Mouse (Mus musculus): ENCODE results near the gene Astn2. TPM values are rescaled to one million over a fixed set of nuclear protein-coding genes. Genes with fewer than 3 reads are reported as not detected.

Astn2 gene
- polyA plus RNA-seq, 1 experiment, result not detected

- H3K27ac ChIP-seq (ENCODE audit: insufficient read depth, low read depth, low read length), result no peak overlapping the region
- no peak for TF ChIP-seq POLR2A (IDR thresholded peaks at IDR 0.05; ENCODE audit: borderline replicate concordance, low read depth, low read length)
- no peak for TF ChIP-seq CTCF (IDR thresholded peaks at IDR 0.05; ENCODE audit: low read depth, low read length)
- no peaks in the 10 kb centered on the region for H3K4me1 ChIP-seq (ENCODE audit: control insufficient read depth, insufficient read depth, low read length)
- no peak overlapping the region for H3K4me3 ChIP-seq (ENCODE audit: insufficient read depth, low read length)
These were observed 376.5 kb downstream of the Astn2 start for GRCm38 (mm10) chr4:66027866-66028265.

DNA sequence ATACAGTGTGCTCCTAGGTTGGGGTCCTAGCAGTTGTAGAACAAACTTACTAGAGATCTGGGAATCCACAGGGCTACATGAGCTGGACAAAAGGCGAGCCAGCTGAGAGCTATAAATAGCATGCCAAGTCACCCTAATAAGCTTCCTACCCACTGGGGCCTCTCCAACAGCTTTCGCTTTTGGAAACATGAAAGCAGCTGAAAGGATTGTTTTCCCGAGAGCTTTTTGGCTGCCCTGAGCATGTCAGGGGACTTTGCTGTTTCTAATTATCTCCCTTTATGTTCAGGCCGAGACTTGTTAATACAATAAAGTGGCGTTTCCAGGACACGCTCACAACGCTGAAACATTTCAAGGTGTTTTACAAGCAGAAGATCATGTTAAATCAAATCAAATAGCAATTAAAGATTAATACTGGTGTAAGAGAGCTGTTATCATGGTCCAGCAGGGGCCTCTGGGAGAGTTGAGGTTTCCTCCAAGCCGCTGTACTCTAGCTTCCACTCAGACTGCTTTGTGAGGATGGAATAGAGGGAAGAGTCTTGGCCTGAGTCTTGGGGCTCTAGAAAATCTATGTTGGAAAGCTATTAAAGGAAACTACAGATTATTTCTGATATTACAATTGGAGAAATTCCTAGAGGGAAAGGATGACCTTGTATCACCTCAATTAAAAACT lies 378.9 kb downstream of the Astn2 start:
- TF ChIP-seq POLR2A (IDR thresholded peaks at IDR 0.05; ENCODE audit: borderline replicate concordance, low read depth, low read length) (no peak), CTCF (IDR thresholded peaks at IDR 0.05; ENCODE audit: low read depth, low read length) (no peak)

DNA sequence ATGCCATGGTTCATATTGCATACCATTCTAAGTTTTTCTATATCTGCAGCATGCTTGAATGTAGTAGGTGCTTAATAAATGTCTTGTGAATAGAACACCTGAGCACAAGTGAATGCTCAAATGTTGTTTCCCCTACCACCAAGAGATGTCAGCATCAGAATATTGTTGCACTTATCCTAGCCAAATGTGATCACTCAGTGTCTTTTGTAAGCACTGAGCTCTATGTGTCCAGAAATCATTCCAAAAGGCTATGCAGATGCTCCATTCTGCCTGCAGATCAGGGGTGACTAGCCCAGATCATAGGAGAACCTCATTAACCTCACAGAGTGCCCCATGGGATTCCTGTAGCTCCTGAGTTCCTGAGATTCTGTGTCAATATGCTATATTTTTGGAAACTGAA lies 401.5 kb downstream of the Astn2 start:
- TF ChIP-seq CTCF (IDR thresholded peaks at IDR 0.05; ENCODE audit: low read depth, low read length), result no peak
- Histone ChIP-seq H3K4me3 (ENCODE audit: insufficient read depth, low read length) (no peak overlapping the region), H3K27ac (ENCODE audit: insufficient read depth, low read depth, low read length) (no peak overlapping the region), H3K4me1 (ENCODE audit: control insufficient read depth, insufficient read depth, low read length) (no peaks in the 10 kb centered on the region)

More for the DNA sequence above, 378.9 kb downstream of the Astn2 start:
- Histone ChIP-seq H3K27ac (ENCODE audit: insufficient read depth, low read depth, low read length) (no peak overlapping the region), H3K4me3 (ENCODE audit: insufficient read depth, low read length) (no peak overlapping the region), H3K4me1 (ENCODE audit: control insufficient read depth, insufficient read depth, low read length) (no peaks in the 10 kb centered on the region)

DNA sequence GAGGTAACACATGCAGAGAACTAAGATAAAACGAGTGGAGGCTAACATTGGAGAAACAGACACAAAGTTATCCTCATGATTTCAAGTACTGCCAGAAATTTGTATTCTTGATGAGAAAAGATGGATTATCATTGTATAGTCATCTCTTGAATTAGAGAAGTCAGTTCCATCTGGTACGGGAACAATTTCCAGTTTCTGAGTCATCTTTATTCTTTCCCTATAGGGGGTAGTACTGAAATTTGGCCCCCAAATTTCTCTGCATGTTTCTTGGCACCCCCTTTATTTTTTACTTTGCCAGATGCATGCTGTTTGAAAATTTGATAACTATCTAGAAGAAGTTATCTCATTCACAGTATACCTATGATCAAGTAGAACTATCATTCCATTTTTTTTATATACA lies 420.8 kb downstream of the Astn2 start:
- no peak overlapping the region for H3K27ac ChIP-seq (ENCODE audit: insufficient read depth, low read depth, low read length)
- H3K4me1 ChIP-seq (ENCODE audit: control insufficient read depth, insufficient read depth, low read length), result no peaks in the 10 kb centered on the region
- no peak for TF ChIP-seq POLR2A (IDR thresholded peaks at IDR 0.05; ENCODE audit: borderline replicate concordance, low read depth, low read length)
- TF ChIP-seq CTCF (IDR thresholded peaks at IDR 0.05; ENCODE audit: low read depth, low read length), result no peak
- H3K4me3 ChIP-seq (ENCODE audit: insufficient read depth, low read length), result no peak overlapping the region

DNA sequence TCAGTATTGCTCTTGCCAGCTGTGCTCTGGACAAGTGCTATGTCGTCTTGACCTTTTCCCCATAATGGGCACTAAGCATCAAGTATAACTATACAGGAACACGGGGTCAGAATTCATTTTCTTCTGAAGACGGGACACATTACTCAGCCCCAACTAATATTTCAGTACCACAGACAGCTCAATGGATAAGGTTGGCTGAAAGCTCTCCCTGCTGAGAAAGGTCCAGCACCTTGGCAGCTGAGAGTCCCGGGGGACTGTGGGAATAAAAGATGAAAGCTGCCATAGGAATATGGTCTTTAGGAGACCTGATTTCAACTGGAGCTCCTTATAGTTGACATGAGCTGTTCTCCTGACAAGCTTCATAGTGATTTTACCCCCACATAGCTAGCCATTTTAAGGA lies 421.5 kb downstream of the Astn2 start:
- H3K27ac ChIP-seq (ENCODE audit: insufficient read depth, low read depth, low read length), result no peak overlapping the region
- TF ChIP-seq POLR2A (IDR thresholded peaks at IDR 0.05; ENCODE audit: borderline replicate concordance, low read depth, low read length) (no peak), CTCF (IDR thresholded peaks at IDR 0.05; ENCODE audit: low read depth, low read length) (no peak)
- no peak overlapping the region for H3K4me3 ChIP-seq (ENCODE audit: insufficient read depth, low read length)
- no peaks in the 10 kb centered on the region for H3K4me1 ChIP-seq (ENCODE audit: control insufficient read depth, insufficient read depth, low read length)

DNA sequence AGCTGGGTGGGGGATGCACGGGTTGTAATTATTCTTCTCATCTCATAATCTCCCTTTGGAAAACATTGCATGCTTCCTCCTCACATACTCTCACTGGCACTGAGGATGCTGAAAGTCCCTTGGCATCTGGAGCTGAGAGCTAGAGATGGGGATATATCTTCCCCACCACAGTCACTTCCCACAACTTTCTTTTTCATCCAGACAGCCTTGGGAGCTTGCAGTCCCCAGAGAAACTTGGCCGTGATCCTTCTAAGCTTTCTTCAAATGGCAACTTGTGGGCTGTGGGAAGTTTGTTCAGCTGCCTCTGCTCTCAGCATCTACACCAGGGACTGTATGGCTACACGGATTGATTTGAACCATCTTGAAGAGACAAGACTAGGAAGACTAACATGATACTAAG lies 428.2 kb downstream of the Astn2 start:
- Histone ChIP-seq H3K27ac (ENCODE audit: insufficient read depth, low read depth, low read length) (no peak overlapping the region), H3K4me1 (ENCODE audit: control insufficient read depth, insufficient read depth, low read length) (no peaks in the 10 kb centered on the region), H3K4me3 (ENCODE audit: insufficient read depth, low read length) (no peak overlapping the region)
- TF ChIP-seq CTCF (IDR thresholded peaks at IDR 0.05; ENCODE audit: low read depth, low read length) (no peak), POLR2A (IDR thresholded peaks at IDR 0.05; ENCODE audit: borderline replicate concordance, low read depth, low read length) (no peak)

GRCm38 (mm10) chr4:65972395-65972794 lies 432.0 kb downstream of the Astn2 start:
- Histone ChIP-seq H3K27ac (ENCODE audit: insufficient read depth, low read depth, low read length) (no peak overlapping the region), H3K4me3 (ENCODE audit: insufficient read depth, low read length) (no peak overlapping the region), H3K4me1 (ENCODE audit: control insufficient read depth, insufficient read depth, low read length) (no peaks in the 10 kb centered on the region)
- TF ChIP-seq CTCF (IDR thresholded peaks at IDR 0.05; ENCODE audit: low read depth, low read length) (no peak), POLR2A (IDR thresholded peaks at IDR 0.05; ENCODE audit: borderline replicate concordance, low read depth, low read length) (no peak)

DNA sequence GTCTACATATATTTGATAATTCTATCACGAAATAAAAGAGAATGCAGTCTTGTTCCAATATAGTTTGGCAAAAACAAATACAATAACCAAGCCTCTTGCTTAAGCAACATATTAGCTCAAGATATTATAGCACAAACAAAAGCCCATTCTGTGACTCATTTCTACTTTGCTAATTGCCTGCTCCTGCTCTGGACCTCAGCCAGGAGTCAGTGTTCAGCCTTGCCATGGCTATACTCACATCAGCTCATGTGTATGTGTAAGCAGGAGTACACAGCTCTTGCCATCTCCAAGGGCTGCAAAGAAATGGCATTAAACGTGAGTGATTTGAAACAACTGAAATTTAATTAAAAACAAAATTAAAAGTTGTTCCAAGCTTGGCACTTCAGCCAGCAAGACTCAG lies 435.1 kb downstream of the Astn2 start:
- Histone ChIP-seq H3K4me1 (ENCODE audit: control insufficient read depth, insufficient read depth, low read length) (no peaks in the 10 kb centered on the region), H3K4me3 (ENCODE audit: insufficient read depth, low read length) (no peak overlapping the region), H3K27ac (ENCODE audit: insufficient read depth, low read depth, low read length) (no peak overlapping the region)
- no peak for TF ChIP-seq POLR2A (IDR thresholded peaks at IDR 0.05; ENCODE audit: borderline replicate concordance, low read depth, low read length)
- TF ChIP-seq CTCF (IDR thresholded peaks at IDR 0.05; ENCODE audit: low read depth, low read length), result no peak

DNA sequence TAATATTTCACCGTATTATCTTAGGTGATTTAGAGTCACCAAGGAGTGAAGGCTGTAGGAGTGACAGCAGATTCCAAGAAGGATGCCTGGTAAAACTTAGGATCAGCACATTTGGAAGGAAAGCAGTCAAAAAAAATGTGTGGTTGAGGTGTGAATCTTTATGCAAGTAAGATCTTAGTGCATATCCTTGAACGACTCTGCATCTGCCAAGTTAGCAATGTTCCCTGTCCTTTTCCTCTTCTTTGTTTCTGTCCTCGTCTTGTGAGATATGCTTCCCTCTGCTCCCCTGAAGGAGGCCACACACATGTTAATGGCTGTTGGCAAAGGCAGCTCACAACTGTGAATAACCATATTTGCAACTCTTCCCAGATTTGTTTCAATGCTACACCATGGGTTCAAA lies 439.8 kb downstream of the Astn2 start:
- no peak overlapping the region for H3K4me3 ChIP-seq (ENCODE audit: insufficient read depth, low read length)
- no peaks in the 10 kb centered on the region for H3K4me1 ChIP-seq (ENCODE audit: control insufficient read depth, insufficient read depth, low read length)
- no peak overlapping the region for H3K27ac ChIP-seq (ENCODE audit: insufficient read depth, low read depth, low read length)
- TF ChIP-seq POLR2A (IDR thresholded peaks at IDR 0.05; ENCODE audit: borderline replicate concordance, low read depth, low read length) (no peak), CTCF (IDR thresholded peaks at IDR 0.05; ENCODE audit: low read depth, low read length) (no peak)

GRCm38 (mm10) chr4:65959188-65959759 lies 445.1 kb downstream of the Astn2 start:
- Histone ChIP-seq H3K4me3 (ENCODE audit: insufficient read depth, low read length) (no peak overlapping the region), H3K4me1 (ENCODE audit: control insufficient read depth, insufficient read depth, low read length) (no peaks in the 10 kb centered on the region), H3K27ac (ENCODE audit: insufficient read depth, low read depth, low read length) (no peak overlapping the region)
- TF ChIP-seq POLR2A (IDR thresholded peaks at IDR 0.05; ENCODE audit: borderline replicate concordance, low read depth, low read length) (no peak), CTCF (IDR thresholded peaks at IDR 0.05; ENCODE audit: low read depth, low read length) (no peak)
